Mouse (Mus musculus): ENCODE data around the gene Btbd35f28. TPM values are rescaled to one million over a fixed set of nuclear protein-coding genes. Genes with fewer than 3 reads are reported as not detected.
"Not testable (repeated sequence)": the region's sequence is repeated elsewhere in the genome, so short reads cannot be mapped to it uniquely, and the experiment has no call there.

Btbd35f28 gene
- polyA plus RNA-seq (2011; ENCODE audit: insufficient read length, low read depth, missing spikeins) = not detected in 2 replicates

GRCm38 (mm10) chrX:4196276-4196675, at the start of gene Btbd35f28:
TSS of gene Btbd35f28 (plus strand) at chrX:4196576.
- H3K27ac ChIP-seq (ENCODE audit: insufficient read depth, low read length); H3K4me1 ChIP-seq (ENCODE audit: control insufficient read depth, insufficient read depth, low read length); H3K4me3 ChIP-seq (ENCODE audit: insufficient read depth, low read length): not testable (repeated sequence)

Other genes starting within 250 kb of the Btbd35f28 start
- gene Btbd35f16, start 239.6 kb upstream of the Btbd35f28 start, polyA plus RNA-seq (2011; ENCODE audit: insufficient read length, low read depth, missing spikeins) = not detected in 2 replicates
- gene Btbd35f3, start 158.9 kb upstream of the Btbd35f28 start, polyA plus RNA-seq (2011; ENCODE audit: insufficient read length, low read depth, missing spikeins) = not detected in 2 replicates
- not detected in 2 replicates for gene Btbd35f20, start 94.7 kb downstream of the Btbd35f28 start, polyA plus RNA-seq (2011; ENCODE audit: insufficient read length, low read depth, missing spikeins)
- gene Btbd35f17, start 174.1 kb downstream of the Btbd35f28 start, polyA plus RNA-seq (2011; ENCODE audit: insufficient read length, low read depth, missing spikeins) = not detected in 2 replicates